Mouse (Mus musculus) bone marrow macrophage, adult 2 months (primary cell): ENCODE results near the gene Cgas.

Experiments used
- CTCF ChIP-seq: IDR thresholded peaks from 2 replicates; pipeline ENCODE4 v1.5.1; 2012; ENCODE audit warnings: low read depth, mild to moderate bottlenecking, low read length, moderate library complexity
- POLR2A ChIP-seq: IDR thresholded peaks from 2 replicates; pipeline ENCODE4 v1.6.1; 2012; ENCODE audit warnings: mild to moderate bottlenecking, low read depth, low read length, borderline replicate concordance

DNA sequence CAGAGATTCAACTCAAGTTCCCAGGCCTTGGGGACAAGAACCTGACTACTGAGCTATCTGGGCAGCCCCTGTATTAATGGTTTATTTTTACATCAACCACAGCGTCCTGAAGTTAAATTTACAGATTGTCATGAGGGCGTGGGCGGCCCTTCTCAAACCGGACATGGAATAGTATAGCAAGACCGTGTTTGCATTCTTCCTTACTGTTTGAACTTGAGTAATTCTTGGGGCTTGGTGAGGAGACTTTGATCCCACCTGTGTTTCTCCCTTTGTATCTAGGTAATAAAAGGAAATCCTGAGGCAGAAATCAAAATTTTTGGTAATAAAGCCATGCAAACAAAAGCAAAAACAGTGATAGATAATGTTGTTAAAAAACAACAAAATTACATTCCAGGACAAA is 42.5 kb downstream of the Cgas start:
- TF ChIP-seq POLR2A (no peak), CTCF (no peak)
